Mouse (Mus musculus) heart, embryonic 10.5 days (tissue): ENCODE measurements around the gene Nptx1. TPM values are rescaled to one million over a fixed set of nuclear protein-coding genes. Genes with fewer than 3 reads are reported as not detected.

Experiments used
- DNase-seq: peaks from one replicate; pipeline ENCODE4 v3.0.0-alpha.2; 2017; ENCODE audit warnings: low spot score
- H3K27ac ChIP-seq: fragments of 300-500 bp; sonication (generic); 2 replicates; pipeline ENCODE4 v1.5.1; 2016; ENCODE audit warnings: mild to moderate bottlenecking
- H3K27me3 ChIP-seq: fragments of 300-500 bp; sonication (generic); 2 replicates; pipeline ENCODE4 v1.6.1; 2016; ENCODE audit warnings: mild to moderate bottlenecking; ENCODE audit not compliant: poor library complexity, insufficient read depth, severe bottlenecking
- H3K36me3 ChIP-seq: fragments of 300-500 bp; sonication (generic); 2 replicates; pipeline ENCODE4 v1.6.1; 2016; ENCODE audit warnings: mild to moderate bottlenecking, moderate library complexity
- H3K4me1 ChIP-seq: fragments of 300-500 bp; sonication (generic); 2 replicates; pipeline ENCODE4 v1.6.1; 2016; ENCODE audit warnings: mild to moderate bottlenecking
- H3K4me3 ChIP-seq: fragments of 300-500 bp; sonication (generic); 2 replicates; pipeline ENCODE4 v1.5.1; 2016; ENCODE audit warnings: mild to moderate bottlenecking, moderate library complexity
- H3K9me3 ChIP-seq: fragments of 300-500 bp; sonication (generic); 2 replicates; pipeline ENCODE4 v1.6.1; 2016; ENCODE audit warnings: mild to moderate bottlenecking, moderate library complexity
- WGBS: fragments of 180-500 bp; shearing (Covaris S2); methylation state at CpG from one replicate; pipeline ENCODE4 v1.1.7; 2016; 5-methylcytosine and 5-hydroxymethylcytosine counted together
- polyA plus RNA-seq: library from polyadenylated mRNA; unstranded; fragments of >200 nt; fragmentation: Nextera tagmentation; extraction: Ambion mirVana; gene quantifications from 2 replicates; pipeline ENCODE4 v1.2.1, GENCODE M21; 2016

Nptx1 gene
- polyA plus RNA-seq, 1 experiment from 2014 or later: 0.88 TPM

- H3K9me3 ChIP-seq: no peaks in the 10 kb centered on the region
- WGBS: 80% methylated on average over 8 of the region's 8 CpGs
- DNase-seq: no peak
- no peak overlapping the region for H3K27ac ChIP-seq
- peaks cover 18% of the 10 kb centered on the region for H3K27me3 ChIP-seq
- H3K36me3 ChIP-seq: no peaks in the 10 kb centered on the region
- H3K4me3 ChIP-seq: no peak overlapping the region
- H3K4me1 ChIP-seq: no peaks in the 10 kb centered on the region
Measured at GRCm38 (mm10) chr11:119532460-119532859, 15.1 kb downstream of the Nptx1 start.

- no peak overlapping the region for H3K27ac ChIP-seq
- H3K27me3 ChIP-seq: peaks cover 13% of the 10 kb centered on the region
- no peak for DNase-seq
- H3K4me3 ChIP-seq: no peak overlapping the region
- no peaks in the 10 kb centered on the region for H3K9me3 ChIP-seq
- 57% methylated on average over 11 of the region's 11 CpGs for WGBS
- H3K4me1 ChIP-seq: peaks cover 4% of the 10 kb centered on the region
- H3K36me3 ChIP-seq: no peaks in the 10 kb centered on the region
Measured at GRCm38 (mm10) chr11:119528930-119529329, 18.6 kb downstream of the Nptx1 start.

- 73% methylated on average over 14 of the region's 14 CpGs for WGBS
- peaks cover 6% of the 10 kb centered on the region for H3K4me1 ChIP-seq
- H3K27me3 ChIP-seq: no peaks in the 10 kb centered on the region
- no peaks in the 10 kb centered on the region for H3K36me3 ChIP-seq
- H3K4me3 ChIP-seq: no peak overlapping the region
- DNase-seq: no peak
- no peaks in the 10 kb centered on the region for H3K9me3 ChIP-seq
- H3K27ac ChIP-seq: no peak overlapping the region
Measured at GRCm38 (mm10) chr11:119526068-119526966, 21.2 kb downstream of the Nptx1 start.

GRCm38 (mm10) chr11:119524545-119524949 is 23.0 kb downstream of the Nptx1 start:
- 2% methylated on average over 33 of the region's 33 CpGs for WGBS
- no peaks in the 10 kb centered on the region for H3K9me3 ChIP-seq
- H3K27ac ChIP-seq: peak overlapping the region; percentile 86
- peaks cover 6% of the 10 kb centered on the region for H3K4me1 ChIP-seq
- 0 out of 2 replicates have a peak, but pooled peaks cover 3% of the 10 kb centered on the region for H3K27me3 ChIP-seq
- no peaks in the 10 kb centered on the region for H3K36me3 ChIP-seq
- peak; percentile 97 for DNase-seq
- peak overlapping the region; percentile 72 for H3K4me3 ChIP-seq

- WGBS: 80% methylated on average over 3 of the region's 3 CpGs
- no peak for DNase-seq
- no peaks in the 10 kb centered on the region for H3K36me3 ChIP-seq
- H3K4me3 ChIP-seq: no peak overlapping the region
- no peak overlapping the region for H3K27ac ChIP-seq
- no peaks in the 10 kb centered on the region for H3K9me3 ChIP-seq
- H3K4me1 ChIP-seq: peaks cover 6% of the 10 kb centered on the region
- H3K27me3 ChIP-seq: peaks cover 12% of the 10 kb centered on the region
Measured at GRCm38 (mm10) chr11:119523392-119523791, 24.2 kb downstream of the Nptx1 start.

GRCm38 (mm10) chr11:119522779-119523178 is 24.8 kb downstream of the Nptx1 start:
- Histone ChIP-seq H3K4me3 (no peak overlapping the region), H3K36me3 (no peaks in the 10 kb centered on the region), H3K27ac (no peak overlapping the region), H3K9me3 (no peaks in the 10 kb centered on the region), H3K27me3 (peaks cover 18% of the 10 kb centered on the region), H3K4me1 (peaks cover 6% of the 10 kb centered on the region)
- 74% methylated on average over 8 of the region's 8 CpGs for WGBS
- DNase-seq: no peak

- Histone ChIP-seq H3K9me3 (no peaks in the 10 kb centered on the region), H3K27me3 (peaks cover 25% of the 10 kb centered on the region), H3K27ac (no peak overlapping the region), H3K4me1 (peaks cover 8% of the 10 kb centered on the region), H3K36me3 (no peaks in the 10 kb centered on the region), H3K4me3 (no peak overlapping the region)
- DNase-seq: no peak
- WGBS: 74% methylated on average over 6 of the region's 6 CpGs
Measured at GRCm38 (mm10) chr11:119521920-119522710, 25.4 kb downstream of the Nptx1 start.

GRCm38 (mm10) chr11:119520713-119521063 is 26.9 kb downstream of the Nptx1 start:
- peaks cover 12% of the 10 kb centered on the region for H3K4me1 ChIP-seq
- H3K36me3 ChIP-seq: no peaks in the 10 kb centered on the region
- no peak overlapping the region for H3K4me3 ChIP-seq
- H3K27me3 ChIP-seq: peaks cover 39% of the 10 kb centered on the region
- no peak for DNase-seq
- no peak overlapping the region for H3K27ac ChIP-seq
- H3K9me3 ChIP-seq: no peaks in the 10 kb centered on the region

GRCm38 (mm10) chr11:119520005-119520712 is 27.4 kb downstream of the Nptx1 start:
- Histone ChIP-seq H3K27ac (no peak overlapping the region), H3K27me3 (peaks cover 44% of the 10 kb centered on the region), H3K4me1 (peaks cover 15% of the 10 kb centered on the region), H3K4me3 (no peak overlapping the region), H3K36me3 (no peaks in the 10 kb centered on the region), H3K9me3 (no peaks in the 10 kb centered on the region)
- WGBS: 49% methylated on average over 5 of the region's 5 CpGs
- no peak for DNase-seq

GRCm38 (mm10) chr11:119519387-119519786 is 28.2 kb downstream of the Nptx1 start:
- no peak for DNase-seq
- H3K36me3 ChIP-seq: no peaks in the 10 kb centered on the region
- H3K27me3 ChIP-seq: peaks cover 52% of the 10 kb centered on the region
- H3K4me3 ChIP-seq: no peak overlapping the region
- no peak overlapping the region for H3K27ac ChIP-seq
- peaks cover 21% of the 10 kb centered on the region for H3K4me1 ChIP-seq
- H3K9me3 ChIP-seq: no peaks in the 10 kb centered on the region
- WGBS: 95% methylated on average over 1 of the region's 1 CpGs

- no peak for DNase-seq
- H3K27me3 ChIP-seq: peaks cover 73% of the 10 kb centered on the region
- 63% methylated on average over 12 of the region's 12 CpGs for WGBS
Measured at GRCm38 (mm10) chr11:119516677-119517361, 30.7 kb downstream of the Nptx1 start.

More at GRCm38 (mm10) chr11:119516677-119517361, 30.7 kb downstream of the Nptx1 start:
- H3K9me3 ChIP-seq: no peaks in the 10 kb centered on the region
- no peak overlapping the region for H3K4me3 ChIP-seq
- H3K36me3 ChIP-seq: no peaks in the 10 kb centered on the region
- H3K27ac ChIP-seq: no peak overlapping the region
- peaks cover 36% of the 10 kb centered on the region for H3K4me1 ChIP-seq
